Mouse (Mus musculus) thymus, postnatal 10 days (tissue): ENCODE results near the gene Defa23.
"Not testable (repeated sequence)": the region's sequence is repeated elsewhere in the genome, so short reads cannot be mapped to it uniquely, and the experiment has no call there.

Experiments
- DNase-seq, 2 experiments: peaks; one replicate each; pipeline ENCODE4 v3.0.0; 2021; ENCODE audit warnings: low spot score in 2 of 2

Defa23 gene

GRCm38 (mm10) chr8:21054747-21055146, at the start of gene Defa23:
TSS of gene Defa23 (plus strand) at chr8:21055047.
- not testable (repeated sequence) for DNase-seq

DNA sequence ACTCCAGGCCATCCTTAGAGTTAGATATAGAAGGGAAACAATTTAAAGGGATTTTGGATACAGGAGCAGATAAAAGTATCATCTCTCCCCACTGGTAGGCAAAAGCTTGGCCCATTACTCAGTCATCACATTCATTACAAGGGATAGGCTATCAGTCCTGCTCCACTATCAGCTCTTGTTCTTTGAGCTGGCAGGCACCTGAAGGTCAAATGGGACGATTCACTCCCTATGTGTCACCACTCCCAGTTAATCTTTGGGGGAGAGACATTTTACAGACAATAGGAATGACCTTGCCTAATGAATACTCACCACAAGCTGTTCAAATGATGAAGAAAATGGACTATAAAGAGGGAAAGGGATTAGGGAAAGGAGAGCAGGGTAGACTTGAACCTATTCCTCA, 48.0 kb upstream of the Defa23 start:
- DNase-seq = no peak

DNA sequence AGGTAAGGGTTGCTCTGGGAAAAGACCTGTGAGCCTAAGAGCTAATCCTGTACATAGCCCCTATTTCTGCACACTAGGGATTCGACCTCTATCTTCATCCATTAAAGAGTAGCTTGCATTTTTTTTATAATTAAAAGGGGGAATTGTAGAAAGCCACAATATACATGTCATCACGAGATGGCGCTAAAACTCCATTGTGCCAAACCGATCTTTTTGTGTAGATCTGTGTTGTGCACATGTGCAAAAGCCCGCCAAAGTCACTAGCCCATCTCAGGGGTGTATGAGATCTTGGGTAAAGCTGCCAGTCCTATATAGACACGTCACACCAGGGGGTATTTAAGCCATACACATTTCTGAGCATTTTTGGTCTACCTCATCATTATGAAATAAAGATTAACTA, 46.3 kb upstream of the Defa23 start:
- DNase-seq = not testable (repeated sequence)

- not testable (repeated sequence) for DNase-seq
These were observed 44.3 kb upstream of the Defa23 start for GRCm38 (mm10) chr8:21010548-21010947.

GRCm38 (mm10) chr8:21025245-21025644, 29.6 kb upstream of the Defa23 start, which contains the start of gene Defa21:
TSS of gene Defa21 (plus strand) at chr8:21025545.
- DNase-seq = not testable (repeated sequence)

DNA sequence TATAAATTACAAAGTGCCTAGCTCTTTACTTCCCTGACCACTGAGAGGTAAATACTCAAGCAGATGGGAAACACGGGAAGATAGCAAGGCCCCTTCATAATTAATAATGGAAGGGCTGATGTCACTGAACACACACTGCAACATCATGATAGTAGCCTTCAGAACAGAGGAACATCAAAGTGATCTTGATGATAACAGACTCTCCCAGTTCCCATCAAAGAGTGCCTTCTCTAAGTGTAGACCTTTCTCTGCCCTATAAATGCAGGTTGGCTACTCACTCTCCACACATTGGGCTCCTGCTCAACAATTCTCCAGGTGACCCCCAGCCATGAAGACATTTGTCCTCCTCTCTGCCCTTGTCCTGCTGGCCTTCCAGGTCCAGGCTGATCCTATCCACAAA, 9.9 kb downstream of the Defa23 start, which contains the start of gene Defa35:
Gene Defa35, plus strand, starts transcription at position 301 of the 400 bp plus-strand sequence.
- not testable (repeated sequence) for DNase-seq

- DNase-seq = not testable (repeated sequence)
These were observed 29.3 kb downstream of the Defa23 start, which contains the start of gene Defa25 for GRCm38 (mm10) chr8:21084142-21084541. TSS of gene Defa25 (plus strand) at chr8:21084442.

DNA sequence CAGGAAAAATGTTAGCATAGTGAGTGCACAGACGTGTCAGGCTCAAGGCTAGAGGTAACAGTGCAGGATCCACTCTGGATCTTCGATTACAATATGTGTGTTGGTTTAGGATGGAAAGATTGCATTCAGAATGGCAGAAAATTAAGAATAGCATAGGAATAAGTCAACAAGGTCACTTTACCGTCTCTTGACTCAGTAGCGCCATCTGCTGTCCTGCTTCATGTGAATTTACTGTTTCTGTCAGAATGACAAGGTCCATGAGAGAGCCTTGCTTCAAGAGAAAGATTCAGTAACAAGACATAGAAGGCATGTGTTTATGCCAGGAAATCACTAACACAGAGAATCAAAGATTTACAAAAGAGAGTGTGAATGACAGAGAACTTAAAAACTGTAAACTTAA, 38.3 kb downstream of the Defa23 start:
- no peak for DNase-seq

DNA sequence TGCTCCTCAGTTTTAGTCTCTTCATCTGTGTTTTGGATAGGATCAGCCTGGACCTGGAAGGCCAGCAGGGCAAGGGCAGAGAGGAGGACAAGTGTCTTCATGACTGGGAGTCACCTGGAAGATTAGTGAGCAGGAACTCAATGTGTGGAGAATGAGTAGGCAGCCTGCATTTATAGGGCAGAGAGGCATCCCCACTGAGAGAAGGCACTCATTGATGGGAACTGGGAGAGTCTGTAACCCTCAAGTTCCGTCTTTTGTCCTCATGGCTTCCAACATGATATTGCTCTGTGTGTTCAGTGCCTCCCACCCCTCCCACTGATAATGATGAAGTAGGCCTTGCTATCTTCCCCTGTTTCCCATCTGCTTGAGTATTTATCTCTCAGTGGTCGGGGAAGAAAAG, 41.1 kb downstream of the Defa23 start, which contains the start of gene Gm14851:
Gene Gm14851, minus strand, starts transcription at position 101 of the 400 bp plus-strand sequence.
- DNase-seq = not testable (repeated sequence)
